Mouse (Mus musculus): ENCODE measurements around the gene Abi2.

GRCm38 (mm10) chr1:60490510-60490909 lies 81.1 kb downstream of the Abi2 start:
- TF ChIP-seq CTCF (conservative IDR thresholded peaks at IDR 0.05; ENCODE audit: low read length) (no peak), NANOG (IDR thresholded peaks at IDR 0.05; ENCODE audit: borderline replicate concordance, low read length) (no peak), POU5F1 (IDR thresholded peaks at IDR 0.05; ENCODE audit: borderline replicate concordance, low read length) (no peak)

Data from E14TG2a.4 (cell line).